Mouse (Mus musculus) adrenal gland, postnatal 4 days (tissue): Measurements from ENCODE around the gene Smyd4. TPM values are rescaled to one million over a fixed set of nuclear protein-coding genes. Genes with fewer than 3 reads are reported as not detected.

Experiments used
- DNase-seq, 2 experiments: peaks; one replicate each; pipeline ENCODE4 v3.0.0; 2021 to 2022; ENCODE audit warnings: low spot score in 2 of 2, mixed read lengths in 2 of 2
- microRNA-seq: library from miRNA; unstranded; fragments of <30 nt; microRNA quantifications from one replicate; pipeline ENCODE4 v1.2.0, GENCODE M21; 2021
- total RNA-seq, 2 experiments: library from RNA; stranded (reverse); gene quantifications; 2 replicates each; pipeline ENCODE4 v1.2.3; 2021

The Smyd4 gene
- total RNA-seq, 2 experiments from 2014 or later, result 11.4 to 12.3 TPM

DNA sequence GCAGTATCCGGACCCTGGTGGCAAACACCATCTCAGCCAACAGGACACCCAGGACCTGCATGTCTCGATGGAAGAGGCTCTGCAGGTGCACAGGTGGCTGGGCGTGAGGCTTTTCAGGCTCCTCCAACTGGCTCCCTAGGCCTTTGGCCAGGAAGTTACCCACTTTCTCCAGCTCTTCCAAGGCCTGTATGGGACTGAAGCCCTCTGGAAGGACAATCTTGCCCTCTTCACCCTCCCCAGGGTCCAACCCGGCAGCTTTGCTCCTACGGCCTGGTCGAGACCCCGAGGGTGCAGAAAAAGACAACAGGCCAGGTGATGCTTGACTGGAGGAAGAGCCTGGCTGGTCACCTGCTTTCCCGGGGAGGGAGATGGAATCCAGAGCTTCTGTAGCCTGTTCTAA lies 103.8 kb downstream of the Smyd4 start:
- DNase-seq, result no peak

DNA sequence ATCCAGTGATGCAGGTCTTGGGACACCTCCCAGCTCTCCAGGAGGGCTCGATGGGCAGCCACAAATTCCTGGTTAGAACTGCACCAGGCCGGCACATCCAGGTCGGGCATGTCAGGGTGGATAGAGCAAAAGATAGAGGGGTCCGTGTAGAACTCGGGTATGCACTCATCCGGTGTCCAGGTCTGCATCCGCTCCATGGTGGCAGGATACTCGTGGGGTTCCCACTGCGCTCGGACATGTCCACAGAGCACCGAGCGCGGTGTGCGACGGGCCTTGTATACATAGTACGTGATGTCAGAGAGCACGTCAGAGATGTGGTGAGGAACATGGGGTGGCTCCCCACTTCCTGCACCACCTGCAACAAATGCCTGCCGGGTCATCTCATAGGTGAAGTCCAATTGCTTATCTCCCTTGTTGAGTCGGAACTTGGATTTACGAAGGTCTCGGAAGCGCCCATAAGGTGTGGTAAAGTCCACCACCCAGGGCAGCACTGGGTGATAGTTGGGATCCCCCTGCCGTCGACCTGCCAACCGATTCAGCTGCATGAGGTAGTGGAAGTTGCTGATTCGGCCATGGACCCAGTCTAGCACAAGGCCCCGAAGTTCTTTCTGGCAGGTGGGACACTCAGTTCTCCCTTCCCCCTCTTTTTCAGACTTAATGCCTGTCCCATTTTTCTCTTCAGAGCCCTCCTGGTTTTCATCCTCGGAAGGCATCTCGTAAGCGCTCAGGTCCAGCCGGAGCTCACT lies 104.8 kb downstream of the Smyd4 start:
- no peak for DNase-seq

DNA sequence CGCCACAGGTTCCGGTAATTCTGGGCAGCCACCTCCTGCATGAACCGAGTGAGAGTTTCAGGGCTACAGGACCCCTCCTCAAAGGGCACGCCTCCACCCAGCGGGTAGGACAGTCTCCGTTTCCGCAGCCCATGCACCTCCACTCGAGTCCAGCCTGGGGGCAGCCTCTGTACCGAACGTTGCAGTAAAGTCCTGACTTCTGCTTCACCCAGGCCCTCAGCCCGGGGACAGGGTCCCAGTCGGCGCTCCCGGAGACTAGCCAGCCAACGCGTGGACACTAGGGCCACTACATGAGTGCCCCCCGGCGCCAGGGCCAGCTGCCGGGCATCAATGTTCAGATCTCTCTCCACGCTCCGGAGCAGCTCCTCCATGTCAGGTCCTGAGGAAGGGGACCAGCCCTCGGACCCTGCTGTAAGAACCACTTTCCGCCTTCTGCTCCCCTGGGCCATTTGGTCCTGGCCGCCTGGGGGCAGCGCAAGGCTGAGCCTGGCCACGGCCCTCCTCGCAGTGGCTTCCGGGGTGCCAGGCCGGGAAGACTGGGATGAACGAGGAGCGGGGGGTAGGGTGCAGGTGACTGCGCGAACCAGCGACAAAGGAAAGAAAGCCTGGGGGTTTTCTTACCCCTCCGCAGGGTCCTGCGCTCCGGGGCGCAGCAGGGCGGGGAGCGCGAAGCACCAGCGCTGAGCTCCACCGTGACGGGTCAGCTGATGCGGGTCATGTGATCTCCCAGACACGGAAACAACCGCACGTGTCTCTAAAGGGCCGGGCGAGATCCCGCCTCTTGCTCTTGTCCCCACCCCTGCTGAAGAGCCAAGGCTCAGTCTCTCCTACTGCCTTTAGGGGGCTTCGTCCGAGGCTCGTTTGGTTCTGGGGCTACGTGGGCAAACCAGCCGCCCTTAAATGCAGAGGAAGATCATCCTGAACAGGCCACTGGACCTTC lies 106.0 kb downstream of the Smyd4 start, which contains the start of gene Wdr81:
Gene Wdr81 (minus strand): TSS at position 727 of the 940 bp plus-strand sequence.
- DNase-seq, result peak in 1 of 2 experiments; percentile 73

Small RNA genes lying within 50 kb of the gene (microRNA-seq; reads per million reads assigned to microRNA genes)
- gene Gm47300, result not detected

Other genes with a start within 250 kb of the Smyd4 start
- gene Hic1, start 178.9 kb upstream of the Smyd4 start, total RNA-seq, result 10 to 100 TPM; 22.9 to 29.2 TPM
- gene Ovca2, start 169.6 kb upstream of the Smyd4 start, total RNA-seq, result 10 to 100 TPM; 16.0 to 17.4 TPM
- gene Dph1, start 157.2 kb upstream of the Smyd4 start, total RNA-seq, result 10 to 100 TPM; 26.8 to 29.0 TPM
- gene Rtn4rl1, start 154.7 kb upstream of the Smyd4 start, total RNA-seq, result 10 to 100 TPM; 33.3 to 33.8 TPM
- gene Rpa1, start 109 bp upstream of the Smyd4 start, total RNA-seq, result 10 to 100 TPM; 87.2 to 93.7 TPM
- gene Serpinf1, start 74.3 kb downstream of the Smyd4 start, total RNA-seq, result 100 to 1,000 TPM in 1 of 2 experiments, 10 to 100 TPM in 1; 45.8 to 111 TPM
- gene Serpinf2, start 91.2 kb downstream of the Smyd4 start, total RNA-seq, result 100 to 1,000 TPM in 1 of 2 experiments, 10 to 100 TPM in 1; 12.4 to 127 TPM
- gene Wdr81, start 106.3 kb downstream of the Smyd4 start, total RNA-seq, result 10 to 100 TPM; 18.1 to 18.4 TPM
- gene Tlcd2, start 113.3 kb downstream of the Smyd4 start, total RNA-seq, result 10 to 100 TPM; 12.9 to 17.8 TPM
- gene Prpf8, start 138.4 kb downstream of the Smyd4 start, total RNA-seq, result 100 to 1,000 TPM; 142 to 156 TPM
- gene Rilp, start 161.7 kb downstream of the Smyd4 start, total RNA-seq, result 1 to 10 TPM; 7.7 to 8.5 TPM
- gene Scarf1, start 165.1 kb downstream of the Smyd4 start, total RNA-seq, result 10 to 100 TPM; 13.8 to 14.4 TPM
- 10 to 100 TPM; 24.2 to 33.0 TPM for gene Slc43a2, start 183.3 kb downstream of the Smyd4 start, total RNA-seq
- gene Pitpna, start 239.7 kb downstream of the Smyd4 start, total RNA-seq, result 100 to 1,000 TPM; 120 to 135 TPM